Mouse (Mus musculus): Measurements from ENCODE around the gene Gulp1.

The Gulp1 gene

DNA sequence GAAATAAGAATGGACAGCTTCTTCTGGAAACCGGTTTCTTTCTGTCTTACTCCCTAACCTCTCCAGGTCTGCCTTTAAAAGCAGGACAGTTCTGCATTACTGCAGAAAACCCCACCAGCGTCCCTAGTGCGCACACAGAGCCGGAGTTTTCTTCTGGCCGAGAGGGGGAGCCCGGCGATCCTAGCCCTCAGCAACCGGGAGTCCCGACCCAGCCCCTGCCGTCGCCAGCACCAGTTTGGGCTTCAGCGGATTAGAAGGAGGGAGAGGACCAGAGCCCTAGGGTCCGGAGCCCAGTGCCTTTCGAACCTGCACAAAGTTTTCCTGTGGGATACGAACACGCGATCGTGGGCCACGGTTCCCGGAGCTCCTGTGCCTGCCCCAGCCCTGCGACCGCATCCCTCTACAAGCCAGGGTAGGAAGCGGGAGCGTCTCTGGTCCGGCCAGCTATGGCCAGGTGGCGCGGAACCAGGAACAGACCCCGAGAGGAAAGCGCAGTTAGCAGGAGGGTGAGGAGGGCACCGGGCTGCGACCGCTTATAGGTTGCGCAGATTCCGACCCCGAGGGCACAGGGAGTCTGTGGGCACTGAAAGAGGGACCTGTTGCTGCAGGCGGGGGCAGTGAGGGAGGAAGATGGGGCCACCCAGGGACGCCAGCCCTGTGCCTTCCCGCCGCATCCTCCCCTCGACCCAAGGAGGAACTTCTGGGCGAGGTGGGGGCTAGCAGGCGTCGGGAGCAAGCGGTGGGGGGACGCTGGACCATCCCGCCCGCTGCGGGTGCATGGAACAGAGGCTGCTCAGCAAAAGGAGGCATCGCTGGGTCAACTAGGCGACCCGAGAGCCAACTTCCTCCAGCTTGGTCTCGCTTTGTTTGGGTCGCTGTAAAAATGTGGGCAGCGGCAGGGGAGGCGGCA, at the start of gene Gulp1:
Gene Gulp1, plus strand, starts transcription at position 51 of the 910 bp plus-strand sequence.
- in situ Hi-C loops (cut with MboI) = no loop called here

DNA sequence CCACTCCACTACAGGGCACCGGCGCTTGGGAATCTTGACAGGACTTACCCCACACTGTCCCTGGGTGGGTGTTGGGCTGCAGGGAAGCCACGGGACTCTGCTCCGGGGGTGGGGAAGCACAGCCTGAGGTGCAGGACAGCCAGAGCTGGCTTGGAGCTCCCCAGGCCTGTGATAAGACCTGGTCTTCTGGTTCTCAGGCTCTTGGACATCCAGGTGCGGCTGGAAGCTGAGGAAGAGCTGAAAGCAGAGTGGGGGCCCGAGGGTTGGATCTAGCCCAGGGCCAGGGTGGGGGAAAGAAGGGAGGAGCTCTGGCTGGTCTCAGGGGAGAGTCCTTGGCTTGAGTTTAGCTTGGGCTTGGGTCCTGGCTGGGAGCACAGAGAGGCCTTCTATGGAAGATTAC, 1.1 kb upstream of the Gulp1 start:
- in situ Hi-C loops (cut with MboI) = no loop called here

DNA sequence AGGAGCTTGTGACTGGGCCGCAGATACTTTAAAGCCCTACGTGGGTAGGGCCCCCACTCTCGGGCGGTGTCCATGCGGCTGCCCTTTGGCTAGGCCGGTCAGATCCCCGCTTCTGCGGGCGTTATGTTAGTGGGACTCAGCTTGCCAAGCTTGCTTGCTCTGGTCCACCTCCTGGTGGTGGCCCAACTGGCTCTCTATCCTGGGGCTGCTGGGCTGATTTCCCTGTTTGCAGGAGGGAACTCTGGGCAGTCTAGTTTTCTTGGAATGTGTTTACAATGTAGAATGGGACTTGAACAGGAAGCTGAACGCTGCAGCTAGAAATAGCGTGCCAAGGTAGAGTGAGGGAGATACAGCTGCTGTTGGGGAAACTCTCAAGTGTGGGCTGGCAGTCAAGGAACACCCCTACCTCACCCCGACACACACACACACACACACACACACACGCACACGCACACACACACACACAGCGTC, 1.1 kb downstream of the Gulp1 start:
- in situ Hi-C loops (cut with MboI) = no loop called here

DNA sequence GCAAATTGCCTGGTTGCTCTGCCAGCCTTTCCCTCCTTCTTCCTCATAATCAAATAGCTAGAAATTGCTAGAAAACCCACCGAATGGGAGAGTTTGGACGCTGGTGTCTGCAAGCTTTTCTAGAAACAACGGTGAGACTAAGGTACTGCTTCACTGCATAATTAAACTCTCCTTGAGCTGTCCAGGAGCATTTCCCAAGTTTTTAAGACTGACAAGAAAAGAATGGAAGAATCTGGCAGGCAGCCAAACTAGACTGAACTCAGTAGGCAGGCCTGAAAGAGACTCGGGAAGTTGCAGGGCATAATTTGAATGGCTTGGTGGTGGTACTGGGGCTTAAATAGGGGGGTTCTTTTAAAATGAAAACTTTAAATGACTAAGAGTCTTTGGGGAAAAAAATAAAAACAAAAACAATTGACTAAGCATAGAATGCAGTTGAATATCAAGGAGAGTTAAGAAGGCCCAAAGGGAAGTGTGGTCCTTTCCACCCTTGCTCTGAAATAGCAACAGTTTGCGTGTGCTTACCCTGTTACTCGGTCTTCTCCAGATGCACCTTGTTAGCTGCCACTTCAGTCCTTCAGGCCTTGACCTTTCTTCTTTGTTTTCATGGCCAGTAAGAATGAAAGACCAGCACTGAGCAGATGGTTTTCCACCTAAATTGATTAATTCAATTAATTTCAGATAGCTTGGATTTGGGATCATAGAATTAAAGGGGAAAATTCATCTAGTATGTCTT, 2.0 kb downstream of the Gulp1 start:
- in situ Hi-C loops (cut with MboI) = no loop called here

DNA sequence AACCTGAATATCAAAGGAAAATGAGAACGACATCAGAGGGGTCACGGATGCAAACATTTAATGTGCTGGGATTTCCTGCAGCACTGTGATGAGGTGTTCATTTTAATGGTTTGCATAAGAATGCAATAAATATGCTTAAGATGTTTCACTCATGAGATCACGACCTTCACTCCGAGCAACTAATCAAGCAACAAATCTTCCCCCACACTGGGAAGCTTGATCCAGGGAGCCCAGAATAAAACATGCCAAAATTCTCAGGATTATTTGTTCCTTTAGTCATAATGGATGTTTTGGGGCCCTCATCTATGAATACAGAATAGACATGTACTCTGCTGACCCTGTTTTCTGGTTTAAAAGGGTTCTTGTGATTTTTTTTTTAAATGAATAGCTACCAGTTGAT, 16.1 kb downstream of the Gulp1 start:
- in situ Hi-C loops (cut with MboI) = no loop called here

DNA sequence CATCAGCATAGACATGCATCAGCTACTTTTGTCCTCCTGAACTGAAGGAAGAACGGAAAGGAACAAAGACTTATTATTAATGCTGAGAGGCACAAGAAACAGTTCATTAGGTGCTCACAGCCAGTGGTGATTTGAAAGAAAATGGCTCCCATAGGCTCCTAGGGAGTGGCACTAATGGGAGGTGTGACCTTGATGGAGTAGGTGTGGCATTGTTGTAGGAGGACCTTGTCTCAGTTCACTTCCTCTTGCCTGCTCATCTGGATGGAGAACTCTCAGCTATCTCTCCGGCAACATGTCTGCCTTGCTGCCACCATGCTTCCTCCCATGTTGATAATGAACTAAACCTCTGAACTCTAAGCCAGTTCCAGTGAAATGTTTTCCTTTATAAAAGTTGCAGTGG, 17.0 kb downstream of the Gulp1 start:
- in situ Hi-C loops (cut with MboI) = no loop called here

DNA sequence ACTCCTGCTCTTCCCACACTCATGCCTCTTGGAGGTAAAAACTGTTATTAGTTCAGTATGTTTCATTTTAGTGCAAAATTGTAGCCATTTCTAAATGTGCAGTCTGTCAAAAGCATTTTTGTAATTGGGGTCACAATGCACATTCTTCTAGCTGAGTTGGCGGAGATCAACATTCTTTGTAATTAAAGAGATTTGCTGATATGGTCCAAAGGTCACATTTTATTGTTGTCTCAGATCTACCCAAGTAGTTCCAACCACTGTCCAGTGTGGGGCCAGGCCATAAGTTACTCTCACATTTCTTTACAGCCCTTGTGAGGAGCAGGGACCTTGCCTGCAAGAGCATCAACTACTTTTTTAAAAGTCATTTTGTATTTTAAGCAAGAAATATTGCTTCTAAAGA, 24.7 kb downstream of the Gulp1 start:
- in situ Hi-C loops (cut with MboI) = no loop called here

DNA sequence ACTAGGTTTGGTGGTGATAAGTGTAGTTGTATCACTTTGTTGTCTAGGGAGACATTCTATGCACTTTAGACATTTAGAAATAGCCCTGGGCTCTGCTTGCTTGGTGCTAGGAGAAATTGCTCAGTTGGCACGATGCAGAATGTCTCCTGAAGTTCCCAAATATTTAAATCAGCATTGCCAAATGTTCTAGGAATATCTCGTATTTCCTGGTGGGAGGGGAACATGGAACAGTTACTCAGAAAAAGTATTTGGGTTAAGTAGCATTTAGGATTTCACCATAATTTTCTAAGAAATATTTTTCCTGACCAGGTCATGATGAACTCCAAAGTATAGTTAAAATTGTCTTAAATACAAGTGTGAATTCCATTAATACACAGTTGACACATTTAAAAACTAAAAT, 25.3 kb downstream of the Gulp1 start:
- in situ Hi-C loops (cut with MboI) = no loop called here

DNA sequence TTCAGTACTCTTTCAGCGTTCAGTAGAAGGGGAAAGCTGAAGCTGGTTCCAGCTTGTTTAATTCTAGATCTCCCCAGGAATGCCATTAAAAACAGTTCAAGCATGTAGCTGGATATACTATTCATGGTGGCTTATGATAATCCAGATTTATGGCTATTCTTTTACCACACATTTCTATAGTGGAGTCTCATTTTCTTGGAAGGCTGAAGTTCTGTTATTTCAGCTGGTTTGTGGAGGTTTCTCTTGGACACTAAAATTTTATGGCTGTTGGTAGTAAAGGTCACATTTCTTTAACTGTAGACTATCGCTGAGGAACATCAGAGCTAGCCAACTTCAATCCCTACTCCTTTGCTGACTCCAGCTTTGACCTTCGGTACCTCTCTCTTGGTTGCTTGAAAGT, 29.1 kb downstream of the Gulp1 start:
- in situ Hi-C loops (cut with MboI) = no loop called here

DNA sequence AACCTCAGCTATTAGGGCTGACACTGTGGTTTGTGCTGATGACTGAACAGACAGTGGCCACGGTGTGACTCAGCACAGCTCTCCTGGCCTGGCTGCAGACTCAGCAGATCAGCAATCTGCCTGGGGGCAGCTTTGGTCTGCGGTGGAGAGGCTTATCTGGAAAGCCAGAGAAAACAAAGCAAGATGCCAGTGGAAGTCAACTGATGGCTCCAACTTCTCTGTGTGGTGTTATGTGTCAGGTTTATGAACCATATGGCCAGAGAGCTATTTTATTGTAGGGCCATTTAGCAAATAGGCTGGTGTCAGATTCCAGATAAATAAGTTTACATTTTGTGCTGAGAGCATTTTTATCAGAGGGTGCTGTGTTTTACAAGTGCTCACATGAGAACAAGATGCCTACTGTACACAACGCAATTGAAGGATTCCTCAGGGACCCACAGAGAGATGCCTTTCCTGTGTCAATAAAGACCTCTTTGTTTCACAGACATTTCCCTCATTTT, 33.6 kb downstream of the Gulp1 start:
- in situ Hi-C loops (cut with MboI) = no loop called here

DNA sequence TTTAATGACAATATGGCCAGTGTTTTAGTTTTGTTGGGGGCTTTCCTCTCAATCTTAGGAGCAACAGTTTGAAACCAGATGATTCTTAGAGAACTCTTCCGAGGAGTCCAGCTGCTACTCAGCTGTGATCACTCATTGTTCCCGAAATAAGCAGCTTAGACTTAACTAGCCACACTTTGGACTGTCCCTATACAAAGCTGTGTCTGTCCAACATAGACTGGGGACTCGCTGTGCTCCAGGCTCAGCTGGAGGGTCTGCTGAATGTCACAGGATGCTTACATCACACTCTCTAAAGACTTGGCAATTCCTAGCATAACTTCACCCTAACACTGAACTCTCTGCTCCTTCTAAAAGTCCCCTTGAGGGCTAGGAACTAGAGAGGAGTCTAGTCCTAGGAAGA, 40.4 kb downstream of the Gulp1 start:
- in situ Hi-C loops (cut with MboI) = no loop called here

DNA sequence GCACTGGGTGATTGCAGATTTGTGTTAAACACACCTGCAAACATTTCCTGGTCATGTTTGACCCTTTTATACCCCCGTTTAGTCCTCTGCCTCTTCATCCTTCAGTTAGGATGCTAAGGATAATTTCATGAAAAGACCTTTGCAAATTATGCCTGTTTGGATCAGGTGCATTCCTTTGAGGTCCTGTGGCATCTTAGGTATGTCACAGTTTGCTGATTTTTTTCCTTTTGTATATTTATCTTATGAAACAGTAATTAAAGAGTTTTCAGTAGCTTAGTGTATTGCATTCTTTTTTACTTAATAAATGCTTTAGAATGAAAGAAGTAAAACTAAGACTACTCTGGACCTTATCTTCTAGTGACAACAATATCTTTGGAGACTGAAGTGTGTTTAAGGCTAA, 41.8 kb downstream of the Gulp1 start:
- in situ Hi-C loops (cut with MboI) = no loop called here

DNA sequence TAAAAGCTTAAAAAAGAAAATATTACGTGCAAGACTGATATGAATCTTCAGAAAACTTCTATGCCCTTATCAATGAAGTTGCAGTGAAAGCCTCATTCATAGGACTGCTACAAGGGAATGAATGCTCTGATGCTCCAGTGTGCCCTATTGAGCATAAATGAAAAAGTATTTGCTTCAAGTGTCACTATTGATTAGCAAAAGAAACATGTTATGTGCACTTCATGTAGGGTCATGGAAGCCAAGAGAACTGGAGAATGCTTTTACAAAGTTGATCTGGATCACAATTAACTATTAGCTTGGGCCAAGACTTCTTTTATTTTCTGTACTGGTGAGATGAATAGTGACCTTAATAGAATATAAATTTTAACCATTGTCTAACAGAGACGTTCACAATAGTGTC, 47.0 kb downstream of the Gulp1 start:
- in situ Hi-C loops (cut with MboI) = no loop called here

DNA sequence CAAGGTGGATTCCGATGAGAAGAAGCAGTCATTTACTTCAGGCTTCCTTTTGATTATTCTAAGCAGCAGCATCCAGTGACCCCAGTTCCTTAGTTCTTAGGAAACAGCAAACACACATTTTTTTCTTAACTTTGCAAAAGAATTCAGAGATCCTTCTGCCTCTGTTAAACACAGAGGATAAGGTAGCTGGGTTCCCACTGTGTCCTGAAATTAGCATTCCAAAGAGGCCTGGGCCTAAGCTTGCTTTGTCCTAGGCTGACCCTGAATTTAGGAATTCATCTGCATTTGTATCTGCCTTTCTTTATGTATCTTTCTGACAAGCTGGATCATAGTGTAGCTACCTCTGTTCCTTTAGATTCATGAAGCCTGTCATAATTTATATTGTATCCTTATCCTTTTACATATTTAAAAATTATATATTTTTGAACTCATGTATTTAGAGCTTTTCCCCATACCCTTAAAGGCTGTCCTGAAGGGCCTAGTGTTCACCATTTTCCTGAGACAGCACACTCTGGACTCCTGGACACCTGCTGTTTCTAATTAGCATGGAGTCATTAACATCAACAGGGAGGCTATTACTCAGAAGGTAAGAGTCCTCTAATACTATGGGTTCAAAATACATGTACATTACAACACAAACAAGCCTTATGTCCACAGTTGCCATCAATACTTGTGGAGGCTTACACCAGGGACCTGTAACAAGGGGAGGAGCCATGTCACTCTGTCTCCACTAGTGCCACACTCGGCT, 62.2 kb downstream of the Gulp1 start:
- in situ Hi-C loops (cut with MboI) = no loop called here

DNA sequence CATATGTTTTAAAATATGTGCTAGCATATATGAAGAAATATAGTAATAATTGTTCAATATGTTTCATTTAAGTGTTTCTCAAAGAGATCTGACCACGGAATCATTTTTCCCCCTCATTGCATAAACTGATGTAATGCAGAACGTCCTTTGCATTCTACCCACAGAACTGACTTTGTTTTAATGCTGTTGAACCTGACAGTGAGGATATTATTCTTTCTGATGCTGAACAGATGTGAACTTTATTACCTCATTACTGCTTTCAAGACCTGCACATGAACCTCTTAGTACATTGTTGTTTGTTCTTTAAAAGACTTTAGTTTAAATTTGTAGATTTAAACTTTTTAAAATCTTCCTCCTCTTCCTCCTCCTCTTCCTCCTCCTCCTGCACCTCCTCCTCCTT, 67.4 kb downstream of the Gulp1 start:
- in situ Hi-C loops (cut with MboI) = no loop called here

DNA sequence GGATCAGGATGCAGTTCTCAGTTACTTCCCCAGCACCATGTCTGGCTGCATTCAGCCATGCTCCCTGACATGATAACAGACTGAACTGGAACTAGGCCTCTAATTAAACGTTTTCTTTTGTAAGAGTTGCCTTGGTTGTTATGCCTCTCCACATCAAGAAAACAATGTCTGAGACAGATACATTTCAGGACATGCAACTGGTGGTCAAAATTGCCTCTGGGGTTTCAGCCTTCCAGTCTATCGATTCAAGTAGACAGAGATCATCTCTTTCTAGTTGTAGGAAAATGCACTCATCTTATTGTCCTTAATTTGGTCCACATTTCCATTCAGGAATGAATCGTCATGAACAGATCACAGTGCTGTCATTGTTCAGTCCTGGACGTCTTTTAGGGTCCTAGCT, 83.2 kb downstream of the Gulp1 start:
- in situ Hi-C loops (cut with MboI) = no loop called here

DNA sequence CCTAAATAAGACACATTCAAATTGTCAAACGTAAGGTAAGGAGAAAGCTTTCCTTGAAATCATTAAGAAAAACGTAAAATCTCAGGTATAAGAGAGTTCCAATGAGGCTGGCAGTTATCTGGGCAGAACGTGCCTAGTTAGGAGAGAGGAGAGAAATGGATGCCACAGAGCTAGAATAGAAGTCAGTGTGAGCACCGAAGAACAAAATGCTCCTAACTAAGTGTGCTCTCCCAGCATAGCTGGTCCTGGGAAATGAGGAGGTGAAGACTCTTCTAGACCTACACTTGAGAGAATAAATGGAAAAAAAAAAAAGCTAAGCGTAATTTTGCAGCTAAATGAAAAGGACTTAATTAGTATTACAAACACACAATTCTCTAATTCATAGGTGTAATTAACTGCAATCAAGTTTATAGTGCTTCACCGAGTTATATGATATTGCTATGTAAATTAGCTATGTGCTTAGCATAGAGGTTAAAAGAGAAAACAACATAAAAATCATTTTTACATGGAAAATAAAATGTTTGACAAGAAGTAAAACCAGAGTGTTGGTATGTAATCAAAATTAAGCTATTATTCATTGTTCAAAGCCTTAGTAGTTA, 94.5 kb downstream of the Gulp1 start:
- in situ Hi-C loops (cut with MboI) = no loop called here

DNA sequence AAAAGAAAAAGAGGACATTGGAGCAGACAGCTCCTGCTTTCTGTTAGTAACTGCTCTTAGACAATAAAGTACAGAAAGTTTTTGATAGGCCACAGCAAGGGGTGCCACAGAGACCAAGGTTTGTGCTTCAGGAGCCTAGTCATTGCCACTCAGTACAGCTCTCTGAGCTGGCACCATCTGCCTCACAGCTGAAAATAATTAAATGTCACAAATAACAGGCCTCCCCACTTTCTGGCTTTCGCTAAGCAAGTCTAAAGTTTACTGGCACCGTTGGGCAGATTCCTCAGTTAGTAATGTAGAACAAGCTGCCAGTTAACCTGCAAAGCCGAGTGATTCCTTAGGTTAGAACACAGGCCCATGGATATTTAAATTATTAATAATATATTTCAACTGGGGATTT, 127.7 kb downstream of the Gulp1 start:
- in situ Hi-C loops (cut with MboI) = no loop called here

DNA sequence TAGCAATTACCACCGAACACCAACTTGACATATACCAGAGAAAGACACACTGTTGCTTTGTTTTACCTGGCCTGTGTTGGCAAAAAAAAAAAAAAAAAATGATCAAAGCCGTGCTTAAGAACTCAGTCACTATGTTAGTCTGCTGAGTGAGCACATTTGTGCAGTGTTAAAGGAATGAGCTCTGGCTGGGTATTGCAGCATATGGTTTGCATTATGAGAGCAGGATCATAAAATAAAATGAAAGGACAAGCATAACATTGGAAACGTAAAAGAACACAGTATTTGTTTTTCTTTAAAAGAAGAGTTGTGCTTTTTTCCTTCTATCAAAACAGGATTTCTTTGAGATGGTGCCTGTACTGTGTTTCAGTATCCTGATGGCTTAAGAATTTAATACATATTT, 128.1 kb downstream of the Gulp1 start:
- in situ Hi-C loops (cut with MboI) = no loop called here

DNA sequence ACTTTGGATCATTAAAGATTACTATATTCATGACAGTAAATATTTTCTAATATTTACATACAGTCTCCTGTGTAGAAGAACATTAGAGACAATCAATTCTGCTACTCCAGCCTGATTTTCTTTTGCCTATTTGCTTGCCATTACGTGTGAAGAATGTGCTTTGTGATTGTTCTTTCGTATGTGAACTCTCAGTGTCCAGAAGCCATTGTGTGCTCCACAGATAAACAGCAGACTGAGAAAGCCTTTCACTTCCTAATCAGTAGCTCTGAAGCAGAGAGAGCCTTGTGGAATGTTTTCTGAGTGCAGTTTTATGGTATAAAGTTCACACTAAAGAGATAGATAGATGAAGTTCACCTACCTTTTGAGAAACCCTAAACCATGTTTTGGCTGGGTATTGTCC, 131.2 kb downstream of the Gulp1 start:
- in situ Hi-C loops (cut with MboI) = no loop called here

DNA sequence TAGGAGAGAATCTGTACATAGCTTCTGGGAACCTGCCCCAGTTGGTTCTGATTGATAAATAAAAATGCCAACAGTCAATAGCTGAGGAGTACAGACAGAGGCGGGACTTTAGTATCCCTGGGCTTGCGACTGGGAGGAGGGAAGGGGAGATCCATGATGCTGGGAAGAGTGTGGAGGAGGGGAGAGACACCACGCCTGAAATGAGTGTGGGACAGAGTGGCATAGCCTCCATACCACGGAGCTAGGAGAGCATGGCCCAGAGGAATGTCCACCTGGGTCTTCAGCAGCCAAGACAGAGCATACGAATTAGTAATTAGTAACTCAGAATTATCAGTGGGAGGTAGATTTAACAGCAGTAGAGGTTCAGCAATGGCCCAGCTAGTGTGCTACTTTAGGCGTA, 132.4 kb downstream of the Gulp1 start:
- in situ Hi-C loops (cut with MboI) = no loop called here

Measured in mature B cell (primary cell).